8 mouse cellular contexts compared by ENCODE assay signal in genomic region chr9:20897736-20898510, GRCm38 (mm10). TPM values are rescaled to one million over a fixed set of nuclear protein-coding genes. Genes with fewer than 3 reads are reported as not detected.
DNase-seq lines count a peak whose midpoint lies in the region; ATAC-seq and TF ChIP-seq lines count a peak whose summit lies in the region.

No protein-coding gene starts in this region.

- no peaks in the 10 kb centered on the region for H3K9me3 ChIP-seq in E14TG2a.4 (ENCODE audit: low read length)
- no peaks in the 10 kb centered on the region for H3K9me3 ChIP-seq in forebrain, postnatal 0 days (ENCODE audit: low read length)

- TF ChIP-seq CTCF in heart, adult 2 months (IDR thresholded peaks at IDR 0.05): no peak
- no peak for TF ChIP-seq CTCF in E14TG2a.4 (conservative IDR thresholded peaks at IDR 0.05; ENCODE audit: low read length)
- no peak for TF ChIP-seq CTCF in forebrain, postnatal 0 days (IDR thresholded peaks at IDR 0.05; ENCODE audit: low read depth)

- intact Hi-C loops in heart, adult 2 months (cut with DNase I): loop anchor here (1.0 to 10.0 kb wide), 3 partner anchors 19 to 387 kb away; partner anchors contain the start of genes Angptl6, Kri1 and S1pr2

- no peak for TF ChIP-seq EP300 in heart, adult 2 months (IDR thresholded peaks at IDR 0.05; ENCODE audit: insufficient read depth, low read depth, low read length)

- H3K9ac ChIP-seq in heart, adult 2 months (ENCODE audit: low read depth, low read length): peak overlapping the region; percentile 92
- peak overlapping the region; percentile 82 for H3K9ac ChIP-seq in forebrain, postnatal 0 days

- H3K4me2 ChIP-seq in forebrain, postnatal 0 days (ENCODE audit: low read depth): peak overlapping the region; percentile 97

- ATAC-seq in forebrain, postnatal 0 days: peak; percentile 55

- H3K36me3 ChIP-seq in heart, adult 2 months (ENCODE audit: control insufficient read depth, insufficient read depth, low read length): no peaks in the 10 kb centered on the region
- H3K36me3 ChIP-seq in E14TG2a.4 (ENCODE audit: insufficient read depth, low read length) (peaks cover 50% of the 10 kb centered on the region), macrophage (ENCODE audit: inconsistent target) (peaks cover 31% of the 10 kb centered on the region)
- H3K36me3 ChIP-seq in forebrain, postnatal 0 days (ENCODE audit: insufficient read depth): peaks cover 34% of the 10 kb centered on the region

- H3K4me3 ChIP-seq in heart, adult 2 months: peak overlapping the region; percentile 90
- peak overlapping the region; percentile 97 for H3K4me3 ChIP-seq in E14TG2a.4 (replicated peaks; ENCODE audit: low read length)
- H3K4me3 ChIP-seq in forebrain, postnatal 0 days (ENCODE audit: low read depth, low read length): peak overlapping the region; percentile 93
- H3K4me3 ChIP-seq in macrophage (ENCODE audit: inconsistent target): peak overlapping the region; percentile 81

- 4% methylated on average over 39 of the region's 39 CpGs for WGBS in heart, adult 2 months
- WGBS in forebrain, postnatal 0 days: 10% methylated on average over 25 of the region's 39 CpGs
- 4% methylated on average over 39 of the region's 39 CpGs for WGBS in macrophage (ENCODE audit: missing documents)

- peaks cover 6% of the 10 kb centered on the region for H3K4me1 ChIP-seq in heart, adult 2 months (ENCODE audit: control insufficient read depth, insufficient read depth, low read length)
- H3K4me1 ChIP-seq in E14TG2a.4 (replicated peaks; ENCODE audit: low read depth, low read length): peaks cover 69% of the 10 kb centered on the region
- H3K4me1 ChIP-seq in forebrain, postnatal 0 days (ENCODE audit: insufficient read depth): peaks cover 8% of the 10 kb centered on the region; the same call in 1 of the 2 replicates

- H3K27me3 ChIP-seq in heart, adult 2 months (ENCODE audit: control insufficient read depth, insufficient read depth, low read length): no peaks in the 10 kb centered on the region
- no peaks in the 10 kb centered on the region for H3K27me3 ChIP-seq in E14TG2a.4 (ENCODE audit: insufficient read depth, low read length)
- H3K27me3 ChIP-seq in forebrain, postnatal 0 days (ENCODE audit: insufficient read depth, low read length): no peaks in the 10 kb centered on the region

- peak overlapping the region; percentile 84 for H3K27ac ChIP-seq in heart, adult 2 months
- H3K27ac ChIP-seq in forebrain, postnatal 0 days (ENCODE audit: low read depth, low read length): peak overlapping the region; percentile 77
- H3K27ac ChIP-seq in macrophage: peak overlapping the region; percentile 15; the same call in 1 of the 2 replicates

- peaks cover 3% of the 10 kb centered on the region; the same call in 1 of the 2 replicates for H3K79me2 ChIP-seq in heart, adult 2 months (replicated peaks; ENCODE audit: control insufficient read depth, insufficient read depth, low read length)
- peaks cover 26% of the 10 kb centered on the region for H3K79me2 ChIP-seq in macrophage (ENCODE audit: inconsistent target)

- no peak for TF ChIP-seq POLR2A in heart, adult 2 months (IDR thresholded peaks at IDR 0.05; ENCODE audit: insufficient read depth, low read depth, low read length)

- no peak for DNase-seq in heart, adult 2 months
- no peak for DNase-seq in heart, adult 9 months (ENCODE audit: low spot score in 2 of 2)
- DNase-seq in forebrain, postnatal 0 days: no peak
- DNase-seq in frontal cortex, adult 2 months (ENCODE audit: extremely low spot score in 1 of 2, low spot score in 1 of 2): no peak
- DNase-seq in gastrocnemius, postnatal 10 days: no peak
- DNase-seq in adrenal gland, postnatal 10 days: no peak

RNA-seq across cellular contexts. Expression of gene Eif3g, which starts 0.5 kb away (rescaled TPM):
- total RNA-seq in heart, adult 2 months (2021): 100 to 1,000 TPM; 101 to 113 TPM
- 69.6 and 69.9 TPM in 2 replicates for polyA plus RNA-seq in heart, adult 2 months (2012; rRNA removed)
- total RNA-seq in forebrain, postnatal 0 days (2014; rRNA removed): 129 and 137 TPM in 2 replicates
- 232 and 242 TPM in 2 replicates for polyA plus RNA-seq in forebrain, postnatal 0 days (2015; fragmentation: Nextera tagmentation; extraction: Ambion mirVana)
- total RNA-seq in macrophage (2018; cell fraction: chromatin; rRNA removed): 100 to 1,000 TPM in 1 of 26 experiments, 10 to 100 TPM in 25; 22.8 to 165 (median 60.4) TPM
- 10 to 100 TPM; 54.0 to 83.6 (median 69.2) TPM for total RNA-seq in macrophage (2018; cell fraction: cytosol; rRNA removed)
- 10 to 100 TPM; 26.2 to 82.9 (median 39.4) TPM for total RNA-seq in macrophage (2018; cell fraction: nucleus; rRNA removed)
- 76.8 to 138 TPM (median 100 TPM) in 3 replicates for polyA plus RNA-seq in macrophage (2018)
- 115 and 117 TPM in 2 replicates for polyA plus RNA-seq in frontal cortex, adult 2 months (2012; rRNA removed)
- total RNA-seq in gastrocnemius, postnatal 10 days (2021): 100 to 1,000 TPM; 131 to 133 TPM
- total RNA-seq in adrenal gland, postnatal 10 days (2021): 100 to 1,000 TPM; 136 to 143 TPM

RNA-seq across cellular contexts. Expression of gene Ppan, which starts 9.9 kb away (rescaled TPM):
- total RNA-seq in heart, adult 2 months (2021): 1 to 10 TPM; 5.9 to 6.7 TPM
- polyA plus RNA-seq in heart, adult 2 months (2012; rRNA removed): 11.9 and 18.8 TPM in 2 replicates
- total RNA-seq in forebrain, postnatal 0 days (2014; rRNA removed): 55.5 and 72.4 TPM in 2 replicates
- 40.7 and 43.1 TPM in 2 replicates for polyA plus RNA-seq in forebrain, postnatal 0 days (2015; fragmentation: Nextera tagmentation; extraction: Ambion mirVana)
- total RNA-seq in macrophage (2018; cell fraction: chromatin; rRNA removed): 100 to 1,000 TPM in 1 of 26 experiments, 10 to 100 TPM in 25; 11.2 to 116 (median 35.8) TPM
- 10 to 100 TPM in 7 of 26 experiments, 1 to 10 TPM in 19; 4.2 to 11.8 (median 8.8) TPM for total RNA-seq in macrophage (2018; cell fraction: cytosol; rRNA removed)
- total RNA-seq in macrophage (2018; cell fraction: nucleus; rRNA removed): 100 to 1,000 TPM in 1 of 26 experiments, 10 to 100 TPM in 25; 10.4 to 102 (median 21.1) TPM
- polyA plus RNA-seq in macrophage (2018): 9.3 to 35.0 TPM (median 13.9 TPM) in 3 replicates
- polyA plus RNA-seq in frontal cortex, adult 2 months (2012; rRNA removed): 48.3 and 49.1 TPM in 2 replicates
- 10 to 100 TPM; 15.9 to 19.2 TPM for total RNA-seq in gastrocnemius, postnatal 10 days (2021)
- 10 to 100 TPM; 32.6 to 38.2 TPM for total RNA-seq in adrenal gland, postnatal 10 days (2021)

RNA-seq across cellular contexts. Expression of gene Angptl6, which starts 18.4 kb away (rescaled TPM):
- total RNA-seq in heart, adult 2 months (2021): 1 to 10 TPM; 3.9 to 4.0 TPM
- 4.0 and 5.4 TPM in 2 replicates for polyA plus RNA-seq in heart, adult 2 months (2012; rRNA removed)
- total RNA-seq in forebrain, postnatal 0 days (2014; rRNA removed): 8.6 and 13.8 TPM in 2 replicates
- 16.4 and 20.6 TPM in 2 replicates for polyA plus RNA-seq in forebrain, postnatal 0 days (2015; fragmentation: Nextera tagmentation; extraction: Ambion mirVana)
- 1 to 10 TPM in 13 of 26 experiments, under 1 TPM in 3, not detected in 10; 0.53 to 5.4 (median 1.5) TPM for total RNA-seq in macrophage (2018; cell fraction: chromatin; rRNA removed)
- 1 to 10 TPM in 24 of 26 experiments, under 1 TPM in 2; 0.89 to 2.5 (median 1.5) TPM for total RNA-seq in macrophage (2018; cell fraction: cytosol; rRNA removed)
- total RNA-seq in macrophage (2018; cell fraction: nucleus; rRNA removed): 1 to 10 TPM in 16 of 26 experiments, under 1 TPM in 7, not detected in 3; 0.35 to 4.9 (median 1.6) TPM
- polyA plus RNA-seq in macrophage (2018): 0.46 to 2.3 TPM (median 1.8 TPM) in 3 replicates
- 11.5 and 13.6 TPM in 2 replicates for polyA plus RNA-seq in frontal cortex, adult 2 months (2012; rRNA removed)
- 1 to 10 TPM; 4.4 to 4.7 TPM for total RNA-seq in gastrocnemius, postnatal 10 days (2021)
- total RNA-seq in adrenal gland, postnatal 10 days (2021): 1 to 10 TPM; 5.0 to 5.3 TPM

RNA-seq across cellular contexts. Expression of gene A230050P20Rik, which starts 29.5 kb away (rescaled TPM):
- 1 to 10 TPM; 3.9 to 4.3 TPM for total RNA-seq in heart, adult 2 months (2021)
- 16.4 and 21.2 TPM in 2 replicates for polyA plus RNA-seq in heart, adult 2 months (2012; rRNA removed)
- total RNA-seq in forebrain, postnatal 0 days (2014; rRNA removed): 18.0 and 22.1 TPM in 2 replicates
- 5.0 and 19.6 TPM in 2 replicates for polyA plus RNA-seq in forebrain, postnatal 0 days (2015; fragmentation: Nextera tagmentation; extraction: Ambion mirVana)
- total RNA-seq in macrophage (2018; cell fraction: chromatin; rRNA removed): 100 to 1,000 TPM in 1 of 26 experiments, 10 to 100 TPM in 25; 27.6 to 125 (median 59.8) TPM
- 10 to 100 TPM in 4 of 26 experiments, 1 to 10 TPM in 22; 3.9 to 12.1 (median 7.8) TPM for total RNA-seq in macrophage (2018; cell fraction: cytosol; rRNA removed)
- 10 to 100 TPM; 22.4 to 90.6 (median 51.6) TPM for total RNA-seq in macrophage (2018; cell fraction: nucleus; rRNA removed)
- 9.0 to 17.6 TPM (median 12.0 TPM) in 3 replicates for polyA plus RNA-seq in macrophage (2018)
- polyA plus RNA-seq in frontal cortex, adult 2 months (2012; rRNA removed): 227 and 254 TPM in 2 replicates
- total RNA-seq in gastrocnemius, postnatal 10 days (2021): 1 to 10 TPM; 4.8 to 7.6 TPM
- total RNA-seq in adrenal gland, postnatal 10 days (2021): 10 to 100 TPM; 17.1 to 28.0 TPM

Comparison
In these comparisons a context has a peak if more than half of its experiments do, and no peak if none do; other contexts are left out.
1. H3K27ac ChIP-seq: peak in every context shown above with its lines; median percentile 84 in heart, adult 2 months; 77 in forebrain, postnatal 0 days; 15 in macrophage.